Mouse (Mus musculus) heart, embryonic 16.5 days (tissue): ENCODE measurements around the gene Olfr1191-ps1. TPM values are rescaled to one million over a fixed set of nuclear protein-coding genes. Genes with fewer than 3 reads are reported as not detected.
"Not testable (repeated sequence)": the region's sequence is repeated elsewhere in the genome, so short reads cannot be mapped to it uniquely, and the experiment has no call there.

Source experiments
- ATAC-seq: fragments of 200-750 bp; cut with Nextera tagmentation; replicated peaks from 2 replicates; pipeline ENCODE4 v1.8.0; 2017; ENCODE audit warnings: moderate number of reproducible peaks; ENCODE audit not compliant: insufficient read depth, low FRiP score; ENCODE audit errors: extremely low read depth
- H3K27ac ChIP-seq: fragments of 300-500 bp; sonication (generic); 2 replicates; pipeline ENCODE4 v1.5.1; 2014; ENCODE audit warnings: mild to moderate bottlenecking, low read length, control low read depth, moderate library complexity
- H3K27me3 ChIP-seq: fragments of 300-500 bp; sonication (generic); 2 replicates; pipeline ENCODE4 v1.6.1; 2014; ENCODE audit warnings: low read length, mixed read lengths; ENCODE audit not compliant: control insufficient read depth, insufficient read depth
- H3K36me3 ChIP-seq: fragments of 300-500 bp; sonication (generic); 2 replicates; pipeline ENCODE4 v1.6.1; 2014; ENCODE audit not compliant: control insufficient read depth, insufficient read depth
- H3K4me1 ChIP-seq: fragments of 300-500 bp; sonication (generic); 2 replicates; pipeline ENCODE4 v1.6.1; 2014; ENCODE audit warnings: low read length, mixed read lengths; ENCODE audit not compliant: control insufficient read depth, insufficient read depth
- H3K4me2 ChIP-seq: fragments of 300-500 bp; sonication (generic); 2 replicates; pipeline ENCODE4 v1.6.1; 2014; ENCODE audit warnings: low read depth, mild to moderate bottlenecking, control low read depth, low read length
- H3K4me3 ChIP-seq: fragments of 300-500 bp; sonication (generic); 2 replicates; pipeline ENCODE4 v1.5.1; 2014; ENCODE audit warnings: mild to moderate bottlenecking, control low read depth, low read length
- H3K9ac ChIP-seq: fragments of 300-500 bp; sonication (generic); 2 replicates; pipeline ENCODE4 v1.6.1; 2014; ENCODE audit warnings: low read length, control low read depth
- H3K9me3 ChIP-seq: fragments of 300-500 bp; sonication (generic); replicated peaks from 2 replicates; pipeline ENCODE4 v1.6.1; 2016; ENCODE audit warnings: low read length; ENCODE audit not compliant: control insufficient read depth
- WGBS: fragments of 180-500 bp; shearing (Covaris S2); extraction: QIAGEN DNeasy Blood & Tissue Kit; methylation state at CpG from one replicate; pipeline ENCODE4 v1.1.7; 2014; 5-methylcytosine and 5-hydroxymethylcytosine counted together
- polyA plus RNA-seq: library from polyadenylated mRNA; unstranded; fragments of >200 nt; fragmentation: Nextera tagmentation; extraction: Ambion mirVana; gene quantifications from 2 replicates; pipeline ENCODE4 v1.2.1, GENCODE M21; 2015

Gene Olfr1191-ps1
- polyA plus RNA-seq = not detected in 2 replicates

DNA sequence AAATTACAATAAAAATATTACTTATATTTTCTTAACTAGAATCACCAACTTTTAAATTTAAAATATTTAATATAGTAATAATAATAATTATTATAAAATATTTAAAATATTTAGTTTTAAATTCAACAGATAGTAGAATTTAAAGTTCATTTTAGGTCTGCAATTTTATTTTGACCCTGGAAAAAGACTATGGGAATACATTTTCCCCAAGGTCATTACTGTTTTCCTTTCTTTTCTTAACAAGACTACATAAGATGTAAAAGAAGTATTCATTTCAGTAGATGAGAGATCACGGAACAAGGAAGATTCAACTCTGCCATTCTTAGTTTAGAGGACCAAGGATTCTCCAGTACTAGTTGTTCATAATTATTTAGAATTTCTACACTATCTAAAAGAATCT is at the start of gene Olfr1191-ps1:
Olfr1191-ps1 (plus strand) TSS at position 301 of the 400 bp plus-strand sequence.
- not testable (repeated sequence) for H3K36me3 ChIP-seq, H3K27ac ChIP-seq, H3K9ac ChIP-seq, H3K27me3 ChIP-seq, ATAC-seq, H3K4me1 ChIP-seq, H3K9me3 ChIP-seq, H3K4me2 ChIP-seq, H3K4me3 ChIP-seq
- 83% methylated on average over 1 of the region's 1 CpGs for WGBS

DNA sequence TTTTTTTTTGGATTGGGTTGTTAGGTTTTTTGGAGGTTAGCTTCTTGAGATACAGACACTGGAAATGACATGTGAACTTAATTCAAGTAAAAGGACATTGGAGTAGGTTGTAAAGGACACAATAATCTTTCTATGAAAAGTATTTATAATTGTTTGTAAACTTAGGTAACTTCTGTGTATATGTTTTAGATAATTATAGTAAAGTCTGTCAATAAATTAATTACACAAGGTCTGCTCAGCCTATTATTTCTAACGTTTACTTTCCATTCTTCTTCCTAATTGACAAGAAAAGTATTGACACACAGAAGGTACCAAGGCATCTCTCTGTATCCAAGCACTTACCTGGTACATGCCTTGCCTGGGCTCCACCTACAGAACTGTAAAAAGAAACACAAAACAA is 7.9 kb downstream of the Olfr1191-ps1 start, which contains the start of gene Olfr1192-ps1:
Olfr1192-ps1 (plus strand) TSS at position 301 of the 400 bp plus-strand sequence.
- no peak within 1 kb of the TSS for H3K9ac ChIP-seq

DNA sequence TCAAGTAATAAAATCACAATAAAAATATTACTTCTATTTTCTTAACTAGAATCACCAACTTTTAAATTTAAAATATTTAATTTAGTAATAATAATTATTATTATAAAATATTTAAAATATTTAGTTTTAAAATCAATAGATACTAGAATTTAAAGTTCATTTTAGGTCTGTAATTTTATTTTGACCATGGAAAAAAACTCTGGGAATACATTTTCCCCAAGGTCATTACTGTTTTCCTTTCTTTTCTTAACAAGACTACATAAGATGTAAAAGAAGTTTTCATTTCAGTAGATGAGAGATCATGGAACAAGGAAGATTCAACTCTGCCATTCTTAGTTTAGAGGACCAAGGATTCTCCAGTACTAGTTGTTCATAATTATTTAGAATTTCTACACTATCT is 35.0 kb downstream of the Olfr1191-ps1 start, which contains the start of gene Olfr1193:
Olfr1193 (plus strand) TSS at position 301 of the 400 bp plus-strand sequence.
- H3K9ac ChIP-seq, H3K4me3 ChIP-seq, H3K27ac ChIP-seq, ATAC-seq, H3K36me3 ChIP-seq, H3K4me1 ChIP-seq, H3K4me2 ChIP-seq, H3K27me3 ChIP-seq, H3K9me3 ChIP-seq: not testable (repeated sequence)

More for the DNA sequence above, 7.9 kb downstream of the Olfr1191-ps1 start, which contains the start of gene Olfr1192-ps1:
- H3K36me3 ChIP-seq = no peaks in the 10 kb centered on the region
- no peak for ATAC-seq
- H3K27me3 ChIP-seq = no peaks in the 10 kb centered on the region
- H3K27ac ChIP-seq = no peak within 1 kb of the TSS
- H3K4me3 ChIP-seq = no peak within 1 kb of the TSS
- WGBS = 26% methylated on average over 1 of the region's 1 CpGs
- H3K4me2 ChIP-seq = no peak within 1 kb of the TSS
- H3K4me1 ChIP-seq = no peaks in the 10 kb centered on the region
- no peaks in the 10 kb centered on the region for H3K9me3 ChIP-seq

DNA sequence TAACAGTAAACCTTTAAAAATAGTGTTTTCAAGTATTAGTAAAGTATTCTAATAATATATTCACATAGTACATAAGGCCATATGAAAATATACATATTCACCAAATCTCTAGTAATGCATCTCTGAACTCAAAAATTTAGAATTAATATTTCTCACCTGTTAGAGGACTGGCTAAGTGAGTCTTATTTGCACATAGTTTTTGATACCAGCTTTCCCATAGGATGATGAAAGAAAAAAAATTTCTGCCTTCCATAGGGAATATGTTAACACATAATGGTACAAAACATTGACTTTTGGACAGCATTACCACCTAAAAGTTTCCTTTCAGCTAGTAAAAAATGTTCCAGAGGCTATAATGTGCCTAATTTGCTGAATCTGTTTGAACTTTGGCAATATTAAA is 48.7 kb downstream of the Olfr1191-ps1 start, which contains the start of gene Olfr1195:
Olfr1195 (minus strand) TSS at position 101 of the 400 bp plus-strand sequence.
- Histone ChIP-seq H3K27me3 (no peaks in the 10 kb centered on the region), H3K4me1 (no peaks in the 10 kb centered on the region), H3K9ac (no peak within 1 kb of the TSS), H3K4me2 (no peak within 1 kb of the TSS), H3K4me3 (no peak within 1 kb of the TSS), H3K36me3 (no peaks in the 10 kb centered on the region), H3K9me3 (no peaks in the 10 kb centered on the region; the same call in 1 of the 2 replicates), H3K27ac (no peak within 1 kb of the TSS)
- no peak for ATAC-seq

Other genes starting within 250 kb of the Olfr1191-ps1 start
- gene Olfr1179, start 234.1 kb upstream of the Olfr1191-ps1 start, polyA plus RNA-seq = not detected in 2 replicates
- gene Olfr1180, start 221.4 kb upstream of the Olfr1191-ps1 start, polyA plus RNA-seq = not detected in 2 replicates
- gene Olfr1181, start 214.4 kb upstream of the Olfr1191-ps1 start, polyA plus RNA-seq = not detected in 2 replicates
- gene Gm13757, start 191.4 kb upstream of the Olfr1191-ps1 start, polyA plus RNA-seq = not detected in 2 replicates
- gene Olfr1183, start 185.7 kb upstream of the Olfr1191-ps1 start, polyA plus RNA-seq = not detected in 2 replicates
- gene Olfr1184, start 156.9 kb upstream of the Olfr1191-ps1 start, polyA plus RNA-seq = not detected in 2 replicates
- gene Olfr1185-ps1, start 147.2 kb upstream of the Olfr1191-ps1 start, polyA plus RNA-seq = not detected in 2 replicates
- not detected in 2 replicates for gene Olfr1186, start 122.0 kb upstream of the Olfr1191-ps1 start, polyA plus RNA-seq
- gene Olfr1188, start 83.6 kb upstream of the Olfr1191-ps1 start, polyA plus RNA-seq = not detected in 2 replicates
- gene Olfr1189, start 54.1 kb upstream of the Olfr1191-ps1 start, polyA plus RNA-seq = not detected in 2 replicates
- not detected in 2 replicates for gene Olfr1192-ps1, start 8.0 kb downstream of the Olfr1191-ps1 start, polyA plus RNA-seq
- not detected in 2 replicates for gene Olfr1193, start 35.1 kb downstream of the Olfr1191-ps1 start, polyA plus RNA-seq
- not detected in 2 replicates for gene Olfr1195, start 48.6 kb downstream of the Olfr1191-ps1 start, polyA plus RNA-seq
- gene Olfr1196, start 64.1 kb downstream of the Olfr1191-ps1 start, polyA plus RNA-seq = not detected in 2 replicates
- gene Olfr1197, start 91.8 kb downstream of the Olfr1191-ps1 start, polyA plus RNA-seq = not detected in 2 replicates
- gene Olfr1198, start 110.8 kb downstream of the Olfr1191-ps1 start, polyA plus RNA-seq = not detected in 2 replicates
- not detected in 2 replicates for gene Olfr1199, start 119.9 kb downstream of the Olfr1191-ps1 start, polyA plus RNA-seq
- gene Olfr1200, start 129.9 kb downstream of the Olfr1191-ps1 start, polyA plus RNA-seq = not detected in 2 replicates
- gene Olfr1201, start 152.5 kb downstream of the Olfr1191-ps1 start, polyA plus RNA-seq = not detected in 2 replicates
- gene Olfr1202, start 174.0 kb downstream of the Olfr1191-ps1 start, polyA plus RNA-seq = not detected in 2 replicates
- not detected in 2 replicates for gene Olfr1205, start 189.2 kb downstream of the Olfr1191-ps1 start, polyA plus RNA-seq
- gene Olfr1204, start 208.8 kb downstream of the Olfr1191-ps1 start, polyA plus RNA-seq = not detected in 2 replicates
- not detected in 2 replicates for gene Olfr1206, start 222.7 kb downstream of the Olfr1191-ps1 start, polyA plus RNA-seq